Comparison of ENCODE assay signal across 36 mouse cellular contexts in the genomic region with DNA sequence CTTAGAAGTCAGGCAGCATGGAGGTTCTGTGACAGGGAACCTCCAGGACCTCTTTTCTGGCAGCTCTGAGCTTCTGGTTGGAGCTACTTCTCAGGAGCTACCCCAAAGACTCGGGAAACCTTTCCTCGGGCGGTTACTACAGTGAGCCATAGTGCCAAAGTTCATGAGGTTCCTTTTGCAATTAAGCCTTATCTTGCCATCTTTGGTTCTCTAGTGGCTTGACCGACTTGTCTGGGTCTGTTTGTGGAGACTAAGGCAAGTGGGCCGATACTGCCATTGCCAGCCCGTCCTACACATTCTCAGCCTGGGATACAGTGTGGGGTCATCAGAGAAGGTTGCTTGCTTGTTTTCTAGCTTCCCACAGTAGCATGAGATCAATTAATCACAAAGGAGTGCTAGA. TPM values are rescaled to one million over a fixed set of nuclear protein-coding genes. Genes with fewer than 3 reads are reported as not detected.
"Had no signal": no experiment of that assay in that cellular context is flagged by ENCODE, and none has a peak within 500 bp of the region (broad histone marks: within the 10 kb centered on the region; RNA-seq: fewer than 3 reads in every experiment).

No protein-coding gene starts in this region.

- H3K9me3 ChIP-seq: heart, embryonic 10.5 days; heart, embryonic 12.5 days; heart, embryonic 13.5 days; heart, embryonic 15.5 days; hindbrain, embryonic 10.5 days; hindbrain, embryonic 12.5 days; hindbrain, embryonic 13.5 days; hindbrain, embryonic 15.5 days; intestine, embryonic 15.5 days; kidney, embryonic 15.5 days had no signal

- H3K4me2 ChIP-seq: heart, embryonic 11.5 days; heart, embryonic 12.5 days; heart, embryonic 13.5 days; heart, embryonic 15.5 days; hindbrain, embryonic 12.5 days; hindbrain, embryonic 13.5 days; hindbrain, embryonic 14.5 days; hindbrain, embryonic 15.5 days; intestine, embryonic 15.5 days; kidney, embryonic 15.5 days had no signal

- ATAC-seq: hindbrain, embryonic 16.5 days; hindbrain, postnatal 0 days; inflammation-experienced regulatory T-cells, adult 6 months; intestine, embryonic 15.5 days; intestine, embryonic 16.5 days; intestine, postnatal 0 days had no signal

- H3K9ac ChIP-seq: heart, embryonic 12.5 days; heart, embryonic 13.5 days; heart, embryonic 15.5 days; hindbrain, embryonic 12.5 days; hindbrain, embryonic 13.5 days; hindbrain, embryonic 14.5 days; hindbrain, embryonic 15.5 days; intestine, embryonic 15.5 days; kidney, embryonic 15.5 days had no signal

- H3K4me1 ChIP-seq: heart, embryonic 15.5 days; hindbrain, embryonic 13.5 days; hindbrain, embryonic 15.5 days; intestine, embryonic 15.5 days; kidney, embryonic 15.5 days had no signal

- H3K4me3 ChIP-seq: heart, embryonic 10.5 days; heart, embryonic 12.5 days; heart, embryonic 13.5 days; heart, embryonic 15.5 days; hindbrain, embryonic 10.5 days; hindbrain, embryonic 12.5 days; hindbrain, embryonic 13.5 days; hindbrain, embryonic 15.5 days; intestine, embryonic 15.5 days; kidney, embryonic 15.5 days; layer of hippocampus, adult 2 months; left cerebral cortex, adult 2 months had no signal

- H3K27ac ChIP-seq: heart, embryonic 10.5 days; heart, embryonic 13.5 days; heart, embryonic 15.5 days; hindbrain, embryonic 10.5 days; hindbrain, embryonic 12.5 days; hindbrain, embryonic 14.5 days; hindbrain, embryonic 15.5 days; hindbrain, postnatal 0 days; intestine, embryonic 15.5 days; kidney, embryonic 15.5 days; kidney, postnatal 0 days; layer of hippocampus, adult 2 months; left cerebral cortex, adult 2 months had no signal

- H3K27me3 ChIP-seq: heart, embryonic 12.5 days; heart, embryonic 13.5 days; heart, embryonic 15.5 days; hindbrain, embryonic 12.5 days; hindbrain, embryonic 13.5 days; hindbrain, embryonic 15.5 days; intestine, embryonic 15.5 days; kidney, embryonic 15.5 days had no signal

- DNase-seq: heart, postnatal 10 days; heart, postnatal 36 days; heart, postnatal 4 days; kidney, adult 11 months; kidney, adult 18-20 months; kidney, adult 2 months; kidney, adult 8-10 months; kidney, adult 9 months; kidney, postnatal 10 days; kidney, postnatal 14 days; kidney, postnatal 25 days; kidney, postnatal 36 days; kidney, postnatal 4 days; layer of hippocampus, adult 9-11 months; layer of hippocampus, postnatal 36 days had no signal

RNA-seq across cellular contexts. Expression of gene Clec2l, which starts 29.7 kb away (rescaled TPM):
- total RNA-seq: hematopoietic stem cell, adult 5-6 weeks had no signal

RNA-seq across cellular contexts. Expression of gene Klrg2, which starts 55.5 kb away (rescaled TPM):
- polyA plus RNA-seq: hindbrain, embryonic 14.5 days; inflammation-experienced regulatory T-cells, adult 6 months had no signal
